Mouse (Mus musculus) ovary, postnatal 10 days (tissue): ENCODE results near the gene Skida1.

Experiments
- DNase-seq: peaks from one replicate; pipeline ENCODE4 v3.0.0; 2022; ENCODE audit warnings: low spot score

The Skida1 gene

DNA sequence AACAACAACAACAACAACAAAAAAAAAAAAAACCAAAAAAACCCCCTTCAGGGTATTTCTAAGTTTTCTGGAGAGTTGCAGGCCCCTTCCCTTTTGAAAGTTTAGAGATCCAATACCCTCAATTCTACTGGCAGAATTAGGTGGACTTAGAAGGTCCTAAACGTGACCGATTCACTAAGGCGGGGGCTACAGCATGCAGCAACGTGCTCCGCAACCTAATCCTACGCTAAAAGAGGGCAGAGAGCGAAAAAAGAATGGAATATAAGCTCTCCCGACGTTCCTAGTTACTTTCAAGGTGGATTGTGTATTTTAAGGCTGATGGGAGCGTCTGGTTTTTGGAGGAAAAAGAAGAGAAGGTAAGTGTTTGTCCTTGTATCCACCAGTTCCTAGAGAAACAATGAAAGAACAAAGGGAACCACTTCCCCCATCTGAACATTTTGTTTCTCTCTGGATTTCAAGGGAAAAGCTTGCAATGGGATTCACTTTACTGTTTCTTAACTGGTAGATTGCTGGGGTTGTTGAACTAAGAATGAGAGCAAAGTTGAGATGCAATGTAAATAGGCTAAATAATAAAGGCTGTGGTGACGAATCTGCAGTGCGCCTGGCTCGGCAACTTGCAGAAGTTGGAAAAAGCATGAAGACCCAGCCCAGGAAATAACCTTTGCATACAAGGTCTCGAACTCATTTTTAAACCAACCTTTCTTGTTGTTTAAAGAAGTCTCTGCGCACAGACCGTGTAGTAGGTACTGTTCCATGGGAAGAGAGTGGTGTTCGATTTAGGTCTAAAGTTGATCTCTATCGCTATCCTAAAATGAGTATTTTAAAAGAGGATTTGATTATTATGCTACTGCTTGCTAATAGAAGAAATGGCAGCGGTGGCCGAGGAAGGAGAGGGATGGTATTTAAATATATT, 6.4 kb upstream of the Skida1 start, which contains the start of gene Mllt10:
TSS of gene Mllt10 (plus strand) at position 222 of the 913 bp plus-strand sequence.
- no peak for DNase-seq

DNA sequence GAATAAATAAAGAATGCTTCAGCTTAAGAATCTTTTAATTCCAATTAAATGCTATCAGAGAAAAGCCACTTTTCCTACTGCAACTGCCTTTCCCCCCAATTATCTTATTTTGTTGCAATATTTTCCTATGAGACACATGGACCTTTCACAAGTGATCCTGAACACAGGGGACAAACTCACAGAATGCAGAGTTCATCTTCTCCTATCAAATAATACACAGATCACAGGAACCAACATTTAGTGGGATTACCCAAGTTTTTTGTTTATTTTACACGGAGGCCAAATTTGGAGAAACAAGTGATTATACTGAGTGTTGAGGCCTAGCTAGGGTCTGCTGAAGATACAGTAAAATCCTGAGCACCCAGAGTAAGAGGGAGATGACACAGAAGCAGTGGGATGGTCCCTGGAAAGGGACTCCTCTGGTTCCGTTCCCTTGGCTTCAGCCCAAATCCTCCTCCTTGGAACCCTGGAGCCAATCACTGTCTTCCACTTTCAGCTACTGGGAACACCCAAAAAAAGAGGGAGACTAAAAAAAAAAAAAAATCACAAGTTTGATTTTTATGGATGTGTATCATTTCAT, 5.2 kb upstream of the Skida1 start:
- no peak for DNase-seq

DNA sequence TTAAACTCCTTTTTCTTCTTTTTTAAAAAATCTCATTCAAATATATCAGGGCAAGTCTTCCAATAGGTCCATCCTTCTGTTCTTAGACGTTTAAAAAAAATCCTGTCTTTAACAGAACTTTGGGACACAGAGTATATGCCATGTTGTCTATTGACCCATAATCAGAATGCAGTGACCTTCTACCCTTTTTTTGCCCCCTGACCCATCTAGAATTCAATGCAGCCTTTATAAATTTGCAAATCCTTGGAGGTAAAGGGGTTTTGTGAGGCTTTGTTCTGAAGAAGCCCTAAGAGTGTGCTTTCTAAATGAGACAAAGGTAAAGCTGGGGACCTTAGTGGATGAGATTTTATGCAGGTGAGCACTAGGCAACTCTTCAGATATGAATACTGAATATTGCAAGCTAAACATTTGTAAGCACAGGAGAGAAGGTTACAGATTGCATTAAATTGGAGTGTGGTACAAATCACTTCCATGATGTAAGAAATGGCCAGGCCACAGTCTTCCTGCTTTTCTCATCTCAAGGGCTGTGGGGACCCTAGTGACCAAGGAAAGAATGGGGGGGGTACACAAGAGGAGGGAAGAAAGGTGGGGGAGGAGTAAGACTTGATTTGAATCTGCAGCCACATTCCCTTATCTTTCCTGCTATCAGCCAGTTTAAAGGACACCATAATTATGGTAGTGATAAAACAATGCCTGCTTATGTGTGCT, 4.5 kb upstream of the Skida1 start:
- DNase-seq: no peak

DNA sequence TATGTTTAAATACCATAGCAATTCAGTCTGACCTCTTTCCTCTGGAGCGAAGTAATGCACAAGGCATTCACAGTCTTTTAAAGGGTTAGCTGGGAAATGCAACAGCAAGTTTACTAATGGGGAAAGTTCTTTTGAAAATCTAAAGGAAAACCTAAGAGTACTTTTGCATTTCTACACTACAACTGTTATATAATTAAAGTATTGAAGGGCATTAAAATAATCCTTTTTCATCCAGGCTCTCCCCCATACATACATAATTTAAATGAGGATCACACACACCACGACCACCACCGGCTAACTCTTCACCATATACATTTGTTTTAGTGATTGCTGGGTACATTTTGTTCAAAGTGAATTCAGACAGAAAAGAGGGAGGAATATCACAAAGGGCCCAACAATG, 3.7 kb upstream of the Skida1 start:
- DNase-seq: no peak

DNA sequence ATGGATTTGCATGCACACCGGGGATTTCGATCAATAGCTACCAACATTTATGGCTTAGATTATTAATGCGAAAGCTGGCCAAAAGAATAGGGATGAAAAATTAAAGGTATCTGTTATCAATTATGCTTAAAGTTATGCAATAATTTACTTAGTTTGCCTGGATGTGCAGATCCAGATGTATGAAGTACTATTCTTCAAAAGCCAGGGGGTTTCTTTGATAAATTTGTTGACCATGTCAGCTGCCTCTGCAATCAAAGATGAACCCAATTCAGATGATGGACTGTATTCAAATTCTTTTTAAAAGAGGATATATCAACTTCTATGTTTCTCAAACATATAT, 3.0 kb upstream of the Skida1 start:
- no peak for DNase-seq

DNA sequence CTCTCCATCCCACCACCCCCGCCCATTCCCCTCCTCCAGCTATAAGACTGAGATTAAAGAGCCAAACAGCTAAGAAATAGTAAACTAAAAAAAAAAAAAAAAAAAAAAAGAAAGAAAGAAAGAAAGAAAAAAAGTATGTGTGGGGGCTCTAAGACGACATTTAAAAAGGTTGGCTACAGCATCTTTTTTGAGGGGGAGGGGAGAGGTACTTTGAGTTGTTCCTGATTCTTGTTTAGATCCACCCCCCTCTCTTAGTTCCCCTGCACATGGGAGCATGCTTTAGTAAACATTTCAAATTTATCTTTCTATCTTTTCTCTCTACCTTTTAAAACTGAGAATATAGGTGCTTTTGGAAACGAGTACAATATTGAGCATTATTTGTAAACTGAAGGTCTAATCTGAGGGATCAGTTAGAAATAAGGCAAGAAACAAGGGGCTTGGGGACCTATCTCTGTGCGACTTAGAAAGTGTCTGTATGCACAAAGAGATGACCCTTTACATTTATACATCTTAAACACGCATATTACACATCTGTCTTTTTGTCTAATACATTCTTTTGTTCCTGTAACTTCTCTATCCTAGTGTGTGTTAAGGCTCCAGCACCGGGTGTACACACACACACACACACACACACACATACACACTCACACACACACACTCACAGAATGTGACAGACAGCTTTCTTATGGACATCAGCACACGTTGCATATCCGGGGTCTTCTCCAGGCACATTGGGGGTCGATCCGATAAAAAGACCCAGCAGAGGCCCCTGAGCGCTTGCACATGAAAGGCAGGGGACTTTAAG, 2.4 kb upstream of the Skida1 start:
- no peak for DNase-seq

DNA sequence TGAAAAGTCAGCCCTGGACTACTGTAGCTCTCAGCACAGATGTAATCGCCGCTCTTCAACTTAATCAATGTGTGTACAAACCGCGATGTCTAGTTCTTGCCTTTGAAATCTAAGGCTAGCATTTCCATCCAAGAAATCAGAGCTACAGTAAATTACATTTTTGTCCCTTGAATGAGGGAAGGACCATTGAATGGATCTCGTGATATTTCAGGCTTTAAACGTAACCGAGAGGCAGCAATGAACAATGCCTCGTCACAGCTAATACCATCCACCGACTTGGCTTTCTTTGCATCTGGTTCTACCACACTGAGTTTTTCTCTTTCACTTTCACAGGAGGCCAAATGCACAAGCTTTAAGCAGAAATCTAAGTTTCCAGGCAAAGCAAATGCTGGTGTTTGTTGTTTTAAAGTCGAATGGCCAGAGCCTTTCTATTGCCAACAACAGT, 1.7 kb upstream of the Skida1 start:
- DNase-seq: no peak

DNA sequence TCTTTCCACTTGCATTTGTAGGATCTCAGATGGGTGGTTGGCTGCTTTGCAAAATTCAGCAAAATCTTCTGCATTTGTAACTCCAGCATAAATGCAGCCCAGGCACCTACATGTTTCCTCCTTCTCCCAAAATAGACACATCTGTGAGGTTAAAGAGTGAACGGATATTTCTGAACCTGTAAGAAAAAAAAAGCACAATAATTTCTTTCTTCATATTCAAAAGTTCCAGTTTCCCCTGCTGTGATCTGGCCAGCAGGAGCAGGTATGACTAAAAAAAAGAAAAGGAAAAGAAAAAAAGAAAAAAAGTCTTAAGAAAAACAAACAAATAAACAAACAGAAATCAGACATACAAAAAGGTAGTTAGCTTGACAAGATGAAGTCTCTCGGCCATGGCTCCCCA, 1.2 kb upstream of the Skida1 start:
- DNase-seq: no peak

DNA sequence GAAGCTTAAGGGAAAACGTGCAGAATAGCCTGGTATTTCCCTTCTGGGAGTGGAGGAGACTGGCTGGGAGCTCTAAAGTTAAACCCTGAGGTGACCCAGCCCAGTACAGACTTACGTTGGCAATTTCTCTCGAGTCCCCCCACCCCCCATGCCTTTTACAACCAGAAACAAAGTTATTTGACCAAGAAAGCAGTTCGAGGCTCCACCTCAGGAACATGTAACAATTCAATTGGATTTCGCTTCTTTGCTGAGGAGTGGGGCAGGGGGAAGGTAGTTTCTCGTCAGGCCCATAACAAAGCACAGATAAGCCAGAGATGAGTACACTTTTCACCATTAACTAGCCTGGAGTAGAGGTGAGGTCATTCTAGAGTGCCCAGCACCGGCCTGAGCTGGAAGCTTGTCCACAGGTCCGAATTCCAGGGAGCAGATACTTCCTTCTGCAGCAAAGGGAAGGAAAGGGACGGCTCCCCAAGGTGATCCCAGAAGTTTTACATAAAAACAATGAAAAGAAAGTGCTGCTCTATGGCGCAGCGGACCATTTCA, 499 bp upstream of the Skida1 start:
- no peak for DNase-seq

DNA sequence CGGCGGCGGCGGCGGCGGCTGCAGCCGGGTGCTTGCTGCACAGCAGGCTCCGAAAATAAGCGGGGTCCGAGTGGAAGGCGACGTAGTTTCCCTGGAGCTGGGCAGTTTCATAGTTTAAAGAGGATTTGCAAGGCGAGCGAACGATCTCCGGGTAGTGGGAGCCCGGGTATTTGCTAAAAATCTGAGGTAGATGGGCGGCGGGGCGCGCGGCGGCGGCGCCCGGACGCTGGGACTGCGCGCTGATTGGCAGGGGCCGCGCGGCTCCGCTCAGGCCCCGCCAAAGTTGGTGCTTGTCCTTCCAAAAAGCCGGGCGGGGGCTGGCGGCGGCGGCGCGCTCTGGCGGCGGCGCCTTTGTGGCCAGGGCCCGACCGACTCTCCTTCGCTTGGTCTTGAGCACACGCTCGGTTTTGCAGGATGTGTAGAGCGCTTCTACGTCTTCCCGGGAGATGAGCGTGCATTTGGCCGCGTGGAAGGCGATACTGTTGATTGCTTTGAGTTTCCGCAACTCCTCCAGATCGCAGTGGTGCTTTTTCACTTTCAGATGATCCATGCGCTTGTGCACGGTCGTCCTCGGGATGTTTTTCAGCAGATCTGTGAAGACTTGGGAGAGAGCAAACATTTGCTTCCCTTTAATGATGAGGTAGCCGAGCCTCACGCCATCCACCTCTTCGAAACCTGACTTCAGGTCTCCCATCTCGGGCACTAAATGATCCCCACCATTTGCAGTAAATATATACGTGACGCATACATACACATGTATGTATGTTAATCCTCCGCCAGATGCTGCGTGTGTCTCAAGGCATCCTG, 1.0 kb downstream of the Skida1 start:
- DNase-seq: peak; percentile 62

DNA sequence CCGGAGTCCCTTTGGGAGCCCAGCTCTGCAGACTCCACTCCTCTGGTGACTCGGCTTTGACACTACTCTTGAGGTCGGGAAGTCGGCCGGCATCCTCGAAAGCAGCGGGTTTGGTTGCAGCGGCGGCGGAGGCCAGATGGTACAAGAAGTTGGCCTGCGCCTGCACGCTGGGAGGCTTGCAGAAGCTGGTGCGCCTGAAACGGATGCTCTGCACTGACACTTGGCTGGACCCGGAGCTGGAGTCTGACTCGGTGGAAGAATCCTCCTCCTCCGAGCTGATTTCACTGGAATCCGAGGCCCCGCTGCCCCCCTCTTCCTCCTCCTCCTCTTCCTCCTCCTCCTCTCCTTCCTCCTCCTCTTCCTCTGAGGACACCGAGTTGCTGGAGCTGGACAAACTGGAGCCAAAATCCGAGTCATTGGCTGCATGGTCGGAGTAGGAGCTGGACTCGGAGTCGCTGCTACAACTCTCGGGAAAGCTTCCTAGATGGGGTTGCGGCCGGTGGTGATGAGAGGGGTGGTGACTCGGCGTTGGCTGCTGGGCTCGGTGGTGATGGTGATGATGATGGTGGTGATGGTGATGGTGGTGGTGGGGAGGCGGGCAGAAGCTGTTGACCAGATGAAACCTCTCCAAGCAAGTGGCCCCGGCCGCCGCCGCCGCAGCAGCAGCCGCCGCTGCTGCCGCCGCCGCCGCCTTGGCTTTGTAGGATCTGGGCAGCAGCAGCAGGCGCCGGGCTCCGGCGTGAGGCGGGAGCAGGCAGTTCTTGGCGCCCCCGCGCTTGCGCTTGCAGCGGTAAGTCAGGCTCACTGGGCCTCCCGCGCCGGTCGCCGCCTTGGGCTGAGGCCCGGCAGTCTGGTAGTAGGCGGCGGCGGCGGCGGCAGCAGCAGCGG, 1.8 kb downstream of the Skida1 start:
- peak; percentile 62 for DNase-seq

DNA sequence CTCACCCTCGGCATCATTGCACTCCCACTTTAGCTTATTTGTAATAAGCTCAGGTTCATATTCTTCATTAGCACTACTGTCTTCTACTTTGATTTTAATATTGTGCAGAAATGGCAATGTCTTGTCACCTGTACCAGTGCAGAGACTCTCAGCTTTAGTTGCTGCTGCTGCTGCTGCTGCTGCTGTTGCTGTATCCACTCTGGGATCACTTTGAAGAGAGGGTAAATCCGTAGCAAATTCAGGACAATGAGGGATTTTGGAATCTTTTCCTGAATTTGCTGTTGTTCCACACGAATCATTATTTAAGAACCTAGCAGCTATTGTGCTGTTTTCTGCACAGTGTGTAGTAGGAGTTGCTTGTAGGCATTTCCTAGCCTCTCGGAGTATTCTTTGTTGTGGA, 2.7 kb downstream of the Skida1 start:
- no peak for DNase-seq

DNA sequence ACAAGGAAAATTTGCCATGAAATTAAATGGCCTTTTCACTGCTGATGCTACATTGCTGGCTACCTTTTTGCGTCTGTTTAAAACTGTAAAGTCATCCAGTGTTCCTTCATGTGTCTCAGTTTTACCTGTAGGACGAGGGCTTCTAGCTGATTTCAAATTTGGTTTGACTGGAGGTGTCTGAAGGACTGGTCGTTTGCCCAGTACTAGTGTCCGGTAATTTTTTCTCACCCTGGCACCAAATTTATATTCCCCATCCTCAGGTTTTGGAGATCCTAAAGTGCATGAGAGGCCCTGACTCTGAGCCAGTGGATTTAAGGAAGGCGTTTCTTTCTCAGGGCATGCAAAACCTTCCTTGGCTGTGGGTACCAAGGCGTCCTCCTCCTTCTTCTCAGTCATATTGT, 3.1 kb downstream of the Skida1 start:
- no peak for DNase-seq

DNA sequence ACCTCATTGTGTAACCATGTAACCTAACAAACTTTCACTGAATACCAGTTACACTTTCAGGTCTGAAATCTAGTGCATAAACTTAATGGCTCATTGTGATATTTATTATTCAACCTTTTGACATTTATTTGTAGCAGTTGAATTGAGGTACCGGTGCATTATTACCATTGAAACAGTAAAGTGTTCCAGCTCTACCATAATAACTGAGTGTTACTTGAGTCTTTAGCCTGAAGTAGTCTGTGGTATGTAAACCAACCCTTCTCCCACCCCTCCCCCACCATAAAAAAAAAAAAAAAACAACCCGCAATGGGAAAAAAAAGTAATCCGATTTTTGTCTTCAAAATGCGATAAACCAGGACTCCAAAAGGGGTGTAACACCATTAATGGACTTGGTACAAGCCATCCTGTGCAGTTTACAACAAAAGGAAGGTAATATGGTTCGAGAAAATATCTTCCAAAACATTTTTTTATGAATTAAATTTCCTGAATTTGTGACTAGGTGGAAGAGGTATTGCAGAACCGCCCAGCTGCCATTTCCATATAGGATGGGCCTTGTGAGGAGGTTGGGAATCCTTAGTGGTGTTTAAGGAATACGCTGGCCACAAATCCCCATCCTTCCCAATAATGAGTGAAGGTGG, 3.6 kb downstream of the Skida1 start:
- DNase-seq: no peak

DNA sequence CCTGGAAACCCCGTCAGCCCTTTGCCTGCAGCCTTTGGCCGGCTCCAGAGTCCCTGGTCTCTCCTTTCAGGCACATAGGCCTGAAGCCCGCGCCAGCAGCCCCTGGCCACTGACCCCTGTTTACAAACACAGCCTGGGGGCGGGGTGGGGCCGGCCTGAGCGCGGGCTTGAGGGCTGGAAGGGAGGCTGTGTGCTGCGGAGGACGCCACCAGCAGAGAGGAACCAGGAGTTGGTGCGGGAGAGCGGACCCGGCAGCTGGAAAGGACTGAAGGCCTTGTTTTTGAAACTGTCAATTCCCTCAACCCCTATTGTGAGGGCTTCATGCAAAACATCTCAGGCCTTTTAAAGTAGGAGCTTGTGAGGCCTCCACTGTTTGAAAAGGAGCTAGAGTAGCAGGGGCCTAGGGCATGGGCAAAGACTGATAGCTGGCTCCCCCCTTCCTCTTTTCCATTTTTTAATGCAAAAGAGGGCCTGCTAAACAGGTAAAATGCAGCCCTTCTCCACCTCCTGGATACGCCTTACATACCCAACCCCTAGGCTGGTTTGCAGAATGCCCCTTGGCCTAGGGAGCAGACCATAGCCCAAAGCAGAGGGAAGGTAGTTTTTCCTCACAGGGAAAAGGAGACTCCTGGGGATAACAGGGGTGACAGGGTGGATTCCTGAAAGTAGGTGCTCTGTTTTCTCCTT, 7.5 kb downstream of the Skida1 start:
- no peak for DNase-seq

GRCm38 (mm10) chr2:18040347-18041160, 8.3 kb downstream of the Skida1 start:
- no peak for DNase-seq

DNA sequence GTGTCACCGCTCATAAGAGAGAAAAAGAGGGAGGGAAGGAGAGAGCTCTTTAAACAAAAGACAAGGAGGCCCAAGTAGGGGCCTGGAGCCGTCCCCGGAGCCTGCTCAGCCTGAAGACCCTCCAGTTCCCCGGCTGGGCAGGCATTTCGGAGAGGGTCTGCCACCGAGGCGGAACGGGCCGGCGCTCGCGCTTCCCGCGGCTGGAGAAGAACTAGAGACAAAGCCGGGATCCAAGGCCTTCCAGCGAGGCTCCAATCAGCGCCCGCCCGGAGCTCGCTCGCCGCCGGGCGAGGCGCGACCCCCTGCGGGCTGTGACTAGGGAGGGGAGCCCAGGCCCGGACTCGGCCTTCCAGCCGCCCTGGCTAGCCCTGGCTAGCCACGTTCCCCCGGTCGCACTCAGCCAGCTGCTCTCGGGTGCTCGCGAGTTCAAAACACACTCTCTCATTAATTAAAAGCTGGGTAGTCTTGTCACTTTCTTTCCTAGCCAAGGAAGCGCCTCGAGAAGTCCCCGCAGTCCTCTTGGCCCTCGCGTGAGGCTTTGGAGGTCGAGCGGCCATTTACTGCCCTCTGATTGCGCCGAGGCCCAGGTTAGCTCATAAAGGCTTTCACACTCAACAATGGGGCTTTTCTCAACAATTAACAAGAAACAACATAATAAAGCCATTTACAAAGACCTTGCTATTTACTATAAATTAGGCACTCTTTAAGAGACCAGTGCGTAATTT, 9.1 kb downstream of the Skida1 start:
- DNase-seq: no peak
